ENCODE assay signal across 1 mouse cellular context in genomic region chr5:23789078-23789612, GRCm38 (mm10).
TF ChIP-seq lines count a peak whose summit lies in the region.

No protein-coding gene starts in this region.

TF ChIP-seq in MEL, 35 proteins besides CTCF, POLR2A, EP300 and RAD21 (continued from another document):
- TF ChIP-seq MEF2A (IDR thresholded peaks at IDR 0.05; ENCODE audit: extremely low read depth, insufficient replicate concordance, low read depth, low read length, poor library complexity, severe bottlenecking) (no peak), POLR2AphosphoS2 (IDR thresholded peaks at IDR 0.05; ENCODE audit: low read length) (no peak), TCF12 (IDR thresholded peaks at IDR 0.05; ENCODE audit: low read depth, low read length) (peak; percentile 87), JUND (IDR thresholded peaks at IDR 0.05; ENCODE audit: low read depth, low read length) (no peak), USF2 (IDR thresholded peaks at IDR 0.05; ENCODE audit: borderline replicate concordance in 1 of 2, insufficient read depth in 1 of 2, low read depth in 1 of 2, low read length in 2 of 2) (peak; percentile 43 to 77; a peak in 3 of 4 replicates), UBTF (IDR thresholded peaks at IDR 0.05; ENCODE audit: borderline replicate concordance, insufficient read depth, low read depth, low read length) (0 out of 2 replicates have a peak, but pooled peaks have one; percentile 38), ZMIZ1 (IDR thresholded peaks at IDR 0.05; ENCODE audit: low read depth, low read length) (no peak), SIN3A (IDR thresholded peaks at IDR 0.05; ENCODE audit: low read length) (peak; percentile 90), MAZ (IDR thresholded peaks at IDR 0.05; ENCODE audit: low read depth, low read length) (no peak)
TF ChIP-seq in MEL: peak in this region for 15.
